Mouse (Mus musculus): ENCODE measurements at regions not wholly inside any gene's neighbourhood (a gene's known extent, or its start where the extent isn't known, plus 50 kb on each side); places are given as distances from the start of the nearest gene placed in this dataset.
A peak's percentile ranks its signal among the peaks of the same experiment; 100 is the strongest.

DNA sequence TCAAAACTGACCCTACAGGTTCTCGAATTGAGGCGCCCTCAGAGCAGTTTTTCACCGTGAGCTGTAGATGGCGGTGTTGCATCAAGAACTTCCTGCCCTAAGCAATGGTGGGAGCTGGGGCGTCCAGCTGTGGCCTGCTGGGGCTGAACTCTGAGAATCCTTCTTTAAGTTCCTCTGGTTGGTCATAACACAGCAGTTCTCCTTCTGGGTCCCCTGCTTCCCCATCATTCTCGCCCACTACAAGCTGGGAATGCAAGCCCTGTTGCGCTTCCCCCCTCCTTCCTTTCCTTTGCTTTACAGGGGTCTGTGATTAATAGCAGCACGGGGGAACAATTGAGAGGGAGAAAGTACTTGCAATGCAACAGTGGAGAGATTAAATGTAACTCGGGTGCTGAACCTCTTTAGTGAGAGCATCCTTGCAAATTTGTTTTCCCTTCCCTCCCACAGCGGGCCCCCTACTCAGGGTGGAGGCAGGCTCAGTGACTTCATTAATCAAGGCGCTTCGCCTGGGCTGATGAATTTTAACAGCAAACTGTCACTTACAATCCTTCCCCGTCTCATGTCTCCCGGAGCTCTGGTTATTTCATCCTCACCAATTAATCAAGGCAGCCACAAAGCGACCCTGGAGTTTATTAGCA, 794.3 kb upstream of the Api5 start:
- ATAC-seq (replicated peaks; ENCODE audit: poor library complexity) = 0 out of 2 replicates have a peak, but pooled peaks have one; percentile 11

DNA sequence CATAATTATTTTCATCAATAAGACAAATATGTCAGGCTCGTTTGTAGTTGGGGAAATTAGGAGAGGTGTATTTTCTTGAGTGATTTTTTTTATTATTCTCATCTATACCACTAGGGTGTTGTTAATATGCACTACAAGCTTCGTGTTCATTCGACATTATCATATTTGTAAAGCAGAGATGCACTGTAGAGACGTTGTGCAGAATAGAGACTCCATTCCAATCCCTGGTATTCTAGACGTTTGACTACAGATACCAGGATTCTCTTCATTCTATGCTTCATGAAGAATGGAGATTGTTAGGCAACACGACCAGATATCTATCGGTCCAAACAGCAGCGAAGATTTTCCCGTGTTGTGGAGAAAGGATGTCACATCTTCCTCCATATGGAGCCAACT, 793.8 kb upstream of the Api5 start:
- ATAC-seq (replicated peaks; ENCODE audit: poor library complexity) = no peak

DNA sequence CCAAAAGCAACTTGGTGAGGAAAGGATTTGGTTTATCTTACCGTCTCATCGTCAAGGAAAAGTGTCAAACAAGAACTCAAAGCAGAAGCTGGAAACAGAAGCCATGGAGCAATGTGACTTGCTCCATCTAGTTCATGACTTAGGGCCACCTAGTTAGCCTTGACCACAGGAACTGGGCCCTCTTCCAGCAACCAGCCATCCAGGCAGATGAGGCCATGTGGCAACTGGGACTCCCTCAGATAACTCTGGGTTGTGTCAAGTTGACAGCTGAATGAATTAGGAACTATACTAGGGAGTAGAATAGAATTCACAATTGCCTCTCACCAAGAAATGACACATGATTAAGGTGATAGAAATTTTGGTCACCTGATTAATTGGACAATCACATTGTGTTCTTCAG, 791.5 kb upstream of the Api5 start:
- no peak for ATAC-seq (replicated peaks; ENCODE audit: poor library complexity)

DNA sequence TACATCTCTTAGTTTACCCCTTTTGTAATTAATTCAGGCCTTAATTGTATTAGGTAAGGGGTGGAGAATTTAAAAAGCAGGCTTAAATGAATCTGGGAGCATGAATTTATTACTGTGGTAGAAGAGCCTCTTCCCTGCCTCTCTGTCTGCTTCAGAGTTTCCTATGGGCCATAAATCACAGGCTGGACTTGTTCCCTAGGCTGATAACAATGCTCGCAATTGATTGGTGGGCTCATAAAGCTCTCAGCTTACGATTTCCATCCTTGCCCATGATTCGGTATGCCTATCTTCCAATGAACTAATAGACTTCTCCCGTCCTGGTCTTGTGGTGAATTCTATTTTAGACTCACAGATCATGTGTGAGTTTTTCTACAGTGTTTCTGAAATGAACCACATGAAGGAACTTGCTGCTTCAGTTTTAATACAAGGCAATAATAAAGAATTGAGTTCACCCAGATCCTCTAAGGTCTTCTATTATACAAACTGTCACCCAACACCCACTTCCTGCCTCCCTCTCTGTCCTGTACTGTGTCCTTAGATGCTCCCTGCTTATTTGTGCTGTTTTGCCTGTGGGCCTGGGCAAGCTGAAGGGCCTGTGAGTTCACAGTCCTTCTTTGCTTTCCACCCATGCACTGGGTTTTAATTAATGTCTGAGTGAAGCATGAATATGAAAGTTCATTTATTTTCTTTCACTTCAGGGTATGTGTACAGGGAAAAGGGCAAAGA, 772.4 kb upstream of the Api5 start:
- no peak for ATAC-seq (replicated peaks; ENCODE audit: poor library complexity)
